Comparison of ENCODE assay signal across 12 mouse cellular contexts in genomic region chr10:93251426-93251825, GRCm38 (mm10). TPM values are rescaled to one million over a fixed set of nuclear protein-coding genes. Genes with fewer than 3 reads are reported as not detected.
DNase-seq lines count a peak whose midpoint lies in the region; ATAC-seq and TF ChIP-seq lines count a peak whose summit lies in the region.
"Had no signal": no experiment of that assay in that cellular context is flagged by ENCODE, and none has a peak within 500 bp of the region (broad histone marks: within the 10 kb centered on the region; RNA-seq: fewer than 3 reads in every experiment).

No protein-coding gene starts in this region.

- 85% methylated on average over 8 of the region's 8 CpGs for WGBS in heart, embryonic 11.5 days (ENCODE audit: insufficient replicate concordance)
- WGBS in kidney, postnatal 0 days = 73% methylated on average over 8 of the region's 8 CpGs
- WGBS in kidney, embryonic 14.5 days = 83% methylated on average over 8 of the region's 8 CpGs
- 78% methylated on average over 8 of the region's 8 CpGs for WGBS in intestine, embryonic 15.5 days
- 69% methylated on average over 8 of the region's 8 CpGs for WGBS in small intestine, adult 2 months

- H3K27ac ChIP-seq in heart, embryonic 11.5 days (ENCODE audit: low read depth, low read length) = peak overlapping the region; percentile 43; the same call in 1 of the 2 replicates
- H3K27ac ChIP-seq in kidney, postnatal 0 days = peak overlapping the region; percentile 31
- no peak overlapping the region for H3K27ac ChIP-seq in kidney, embryonic 14.5 days (ENCODE audit: low read depth, low read length)
- 0 out of 2 replicates have a peak overlapping the region, but pooled peaks have one; percentile 19 for H3K27ac ChIP-seq in intestine, embryonic 15.5 days
- 0 out of 2 replicates have a peak overlapping the region, but pooled peaks have one; percentile 2 for H3K27ac ChIP-seq in small intestine, adult 2 months (ENCODE audit: insufficient read depth, low read depth, low read length)
- H3K27ac ChIP-seq: hindbrain, embryonic 10.5 days had no signal

- no peak overlapping the region for H3K4me3 ChIP-seq in heart, embryonic 11.5 days (ENCODE audit: low read depth, low read length)
- no peak overlapping the region for H3K4me3 ChIP-seq in kidney, postnatal 0 days (replicated peaks; ENCODE audit: low read depth, low read length)
- H3K4me3 ChIP-seq in kidney, embryonic 14.5 days (ENCODE audit: low read length) = no peak overlapping the region
- H3K4me3 ChIP-seq in intestine, embryonic 15.5 days (replicated peaks) = no peak overlapping the region
- no peak overlapping the region for H3K4me3 ChIP-seq in small intestine, adult 2 months (ENCODE audit: low read depth, low read length)
- H3K4me3 ChIP-seq: hindbrain, embryonic 10.5 days had no signal

- no peak for TF ChIP-seq POLR2A in small intestine, adult 2 months (IDR thresholded peaks at IDR 0.05; ENCODE audit: low read depth, low read length)

- no peak overlapping the region for H3K4me2 ChIP-seq in heart, embryonic 11.5 days
- H3K4me2 ChIP-seq in kidney, postnatal 0 days (ENCODE audit: low read length) = no peak overlapping the region
- H3K4me2 ChIP-seq in kidney, embryonic 14.5 days (replicated peaks; ENCODE audit: low read depth, low read length) = no peak overlapping the region
- H3K4me2 ChIP-seq in intestine, embryonic 15.5 days (replicated peaks) = no peak overlapping the region

- DNase-seq in heart, postnatal 4 days = no peak
- DNase-seq in kidney, postnatal 0 days (ENCODE audit: low spot score) = no peak
- no peak for DNase-seq in spleen, adult 18-20 months
- DNase-seq: kidney, adult 18-20 months; left cerebral cortex, postnatal 4 days; right cerebral cortex, adult 18-20 months had no signal

- ATAC-seq in heart, embryonic 11.5 days (replicated peaks; ENCODE audit: insufficient number of reproducible peaks, low FRiP score, low TSS enrichment) = no peak
- ATAC-seq in kidney, postnatal 0 days (replicated peaks; ENCODE audit: low FRiP score, low read depth) = no peak
- ATAC-seq in kidney, embryonic 14.5 days (ENCODE audit: low FRiP score, low TSS enrichment) = no peak
- ATAC-seq in intestine, embryonic 15.5 days = 0 out of 2 replicates have a peak, but pooled peaks have one; percentile 5

- no peaks in the 10 kb centered on the region for H3K27me3 ChIP-seq in heart, embryonic 11.5 days (ENCODE audit: control insufficient read depth, insufficient read depth, low read length)
- H3K27me3 ChIP-seq in kidney, postnatal 0 days (ENCODE audit: insufficient read depth, low read length) = no peaks in the 10 kb centered on the region
- no peaks in the 10 kb centered on the region for H3K27me3 ChIP-seq in kidney, embryonic 14.5 days (ENCODE audit: control insufficient read depth, insufficient read depth, low read length)
- H3K27me3 ChIP-seq in intestine, embryonic 15.5 days (replicated peaks) = no peaks in the 10 kb centered on the region
- H3K27me3 ChIP-seq in small intestine, adult 2 months (ENCODE audit: control insufficient read depth, insufficient read depth, low read length) = no peaks in the 10 kb centered on the region
- H3K27me3 ChIP-seq: Patski had no signal

- peaks cover 2% of the 10 kb centered on the region; the same call in 1 of the 2 replicates for H3K36me3 ChIP-seq in heart, embryonic 11.5 days (ENCODE audit: control insufficient read depth, insufficient read depth, low read length)
- peaks cover 9% of the 10 kb centered on the region; the same call in 1 of the 2 replicates for H3K36me3 ChIP-seq in kidney, postnatal 0 days (ENCODE audit: insufficient read depth, low read length)
- H3K36me3 ChIP-seq in kidney, embryonic 14.5 days (ENCODE audit: control insufficient read depth, insufficient read depth, low read length) = peaks cover 38% of the 10 kb centered on the region
- peaks cover 7% of the 10 kb centered on the region; the same call in 1 of the 2 replicates for H3K36me3 ChIP-seq in intestine, embryonic 15.5 days
- H3K36me3 ChIP-seq in small intestine, adult 2 months (ENCODE audit: control insufficient read depth, insufficient read depth, low read length) = no peaks in the 10 kb centered on the region

- H3K9ac ChIP-seq in heart, embryonic 11.5 days (ENCODE audit: low read depth, low read length) = no peak overlapping the region
- no peak overlapping the region for H3K9ac ChIP-seq in kidney, postnatal 0 days (ENCODE audit: low read depth, low read length)
- H3K9ac ChIP-seq in kidney, embryonic 14.5 days (ENCODE audit: low read depth, low read length) = no peak overlapping the region
- no peak overlapping the region for H3K9ac ChIP-seq in intestine, embryonic 15.5 days

- no peaks in the 10 kb centered on the region for H3K9me3 ChIP-seq in heart, embryonic 11.5 days (replicated peaks; ENCODE audit: control insufficient read depth, low read length)
- H3K9me3 ChIP-seq in kidney, postnatal 0 days (replicated peaks; ENCODE audit: low read length) = no peaks in the 10 kb centered on the region
- no peaks in the 10 kb centered on the region for H3K9me3 ChIP-seq in kidney, embryonic 14.5 days (ENCODE audit: control insufficient read depth, low read length)
- H3K9me3 ChIP-seq in intestine, embryonic 15.5 days = no peaks in the 10 kb centered on the region
- H3K9me3 ChIP-seq: hindbrain, embryonic 10.5 days had no signal

- no peak for TF ChIP-seq CTCF in kidney, postnatal 0 days (IDR thresholded peaks at IDR 0.05; ENCODE audit: low read depth)
- no peak for TF ChIP-seq CTCF in small intestine, adult 2 months (IDR thresholded peaks at IDR 0.05; ENCODE audit: extremely low read depth, insufficient read length, insufficient replicate concordance, low read depth, low read length)

- H3K4me1 ChIP-seq in heart, embryonic 11.5 days (ENCODE audit: control insufficient read depth, insufficient read depth, low read length) = peaks cover 20% of the 10 kb centered on the region
- H3K4me1 ChIP-seq in kidney, postnatal 0 days (replicated peaks; ENCODE audit: insufficient read depth, low read length) = 0 out of 2 replicates have a peak, but pooled peaks cover 11% of the 10 kb centered on the region
- peaks cover 10% of the 10 kb centered on the region; the same call in 1 of the 2 replicates for H3K4me1 ChIP-seq in kidney, embryonic 14.5 days (ENCODE audit: control insufficient read depth, insufficient read depth, low read length)
- H3K4me1 ChIP-seq in intestine, embryonic 15.5 days (replicated peaks) = peaks cover 15% of the 10 kb centered on the region
- no peaks in the 10 kb centered on the region for H3K4me1 ChIP-seq in small intestine, adult 2 months (ENCODE audit: control insufficient read depth, insufficient read depth, insufficient read length, low read length)

RNA-seq across cellular contexts. Expression of gene Elk3, which starts 59.5 kb away (rescaled TPM):
- 39.9 and 42.1 TPM in 2 replicates for polyA plus RNA-seq in heart, embryonic 11.5 days (2014; fragmentation: Nextera tagmentation; extraction: Ambion mirVana)
- 100 to 1,000 TPM; 102 to 103 TPM for total RNA-seq in heart, postnatal 4 days (2021)
- polyA plus RNA-seq in kidney, postnatal 0 days (2015; fragmentation: Nextera tagmentation; extraction: Ambion mirVana) = 50.2 and 53.9 TPM in 2 replicates
- 43.4 and 49.1 TPM in 2 replicates for polyA plus RNA-seq in kidney, embryonic 14.5 days (2014; fragmentation: Nextera tagmentation; extraction: Ambion mirVana)
- 21.9 and 22.3 TPM in 2 replicates for polyA plus RNA-seq in intestine, embryonic 15.5 days (2015; fragmentation: Nextera tagmentation; extraction: Ambion mirVana)
- polyA plus RNA-seq in small intestine, adult 2 months (2012; rRNA removed) = 9.8 and 10.8 TPM in 2 replicates
